Mouse (Mus musculus) embryonic facial prominence, embryonic 13.5 days (tissue): ENCODE data around the gene Hectd4. TPM values are rescaled to one million over a fixed set of nuclear protein-coding genes. Genes with fewer than 3 reads are reported as not detected.
A peak's percentile ranks its signal among the peaks of the same experiment; 100 is the strongest.
"Not testable (repeated sequence)": the region's sequence is repeated elsewhere in the genome, so short reads cannot be mapped to it uniquely, and the experiment has no call there.

Source experiments
- ATAC-seq: fragments of 200-750 bp; cut with Nextera tagmentation; 2 replicates; pipeline ENCODE4 v1.8.0; 2017; ENCODE audit warnings: low read depth; ENCODE audit not compliant: insufficient number of reproducible peaks, insufficient read depth, low FRiP score, low TSS enrichment
- H3K27ac ChIP-seq: fragments of 300-500 bp; sonication (generic); 2 replicates; pipeline ENCODE4 v1.5.1; 2015; ENCODE audit warnings: moderate library complexity, mild to moderate bottlenecking, inconsistent platforms
- H3K27me3 ChIP-seq: fragments of 300-500 bp; sonication (generic); 2 replicates; pipeline ENCODE4 v1.6.1; 2015; ENCODE audit warnings: mild to moderate bottlenecking, inconsistent platforms
- H3K36me3 ChIP-seq: fragments of 300-500 bp; sonication (generic); 2 replicates; pipeline ENCODE4 v1.6.1; 2015; ENCODE audit warnings: mild to moderate bottlenecking, inconsistent platforms
- H3K4me1 ChIP-seq: fragments of 300-500 bp; sonication (generic); 2 replicates; pipeline ENCODE4 v1.6.1; 2015; ENCODE audit warnings: inconsistent platforms
- H3K4me2 ChIP-seq: fragments of 300-500 bp; sonication (generic); 2 replicates; pipeline ENCODE4 v1.6.1; 2015; ENCODE audit warnings: moderate library complexity, mild to moderate bottlenecking, inconsistent platforms
- H3K4me3 ChIP-seq: fragments of 300-500 bp; sonication (generic); 2 replicates; pipeline ENCODE4 v1.5.1; 2015; ENCODE audit warnings: mild to moderate bottlenecking, inconsistent platforms
- H3K9ac ChIP-seq: fragments of 300-500 bp; sonication (generic); 2 replicates; pipeline ENCODE4 v1.6.1; 2015; ENCODE audit warnings: mild to moderate bottlenecking, inconsistent platforms
- H3K9me3 ChIP-seq: fragments of 300-500 bp; sonication (generic); 2 replicates; pipeline ENCODE4 v1.6.1; 2016; ENCODE audit warnings: inconsistent platforms
- WGBS: fragments of 180-500 bp; shearing (Covaris S2); methylation state at CpG from one replicate; pipeline ENCODE4 v1.1.7; 2015; ENCODE audit warnings: mixed read lengths; 5-methylcytosine and 5-hydroxymethylcytosine counted together
- polyA plus RNA-seq: library from polyadenylated mRNA; unstranded; fragments of >200 nt; fragmentation: Nextera tagmentation; extraction: Ambion mirVana; gene quantifications from 2 replicates; pipeline ENCODE4 v1.2.1, GENCODE M21; 2015

Gene Hectd4
- polyA plus RNA-seq, 1 experiment from 2014 or later, result 4.7 TPM

DNA sequence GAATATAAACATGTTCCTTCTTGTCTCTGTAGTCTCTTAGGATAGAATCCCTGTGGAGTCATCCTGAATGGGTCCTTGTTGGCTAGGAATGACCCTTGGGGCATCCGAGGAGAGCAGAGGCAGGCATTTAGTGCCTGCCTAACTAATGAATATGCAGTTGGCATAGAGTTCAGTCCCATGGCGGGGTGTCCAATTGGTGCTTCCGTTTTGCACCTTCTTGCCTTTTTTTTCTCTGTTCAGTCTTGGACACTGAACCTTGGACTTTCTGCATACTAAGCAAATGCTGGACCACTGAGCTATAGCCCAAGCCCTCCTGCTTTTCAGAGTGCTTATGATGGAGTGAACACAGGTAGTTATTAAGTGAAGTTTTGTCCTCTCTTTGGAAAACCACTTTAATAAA, 87.6 kb downstream of the Hectd4 start:
- peaks cover 93% of the 10 kb centered on the region for H3K36me3 ChIP-seq

DNA sequence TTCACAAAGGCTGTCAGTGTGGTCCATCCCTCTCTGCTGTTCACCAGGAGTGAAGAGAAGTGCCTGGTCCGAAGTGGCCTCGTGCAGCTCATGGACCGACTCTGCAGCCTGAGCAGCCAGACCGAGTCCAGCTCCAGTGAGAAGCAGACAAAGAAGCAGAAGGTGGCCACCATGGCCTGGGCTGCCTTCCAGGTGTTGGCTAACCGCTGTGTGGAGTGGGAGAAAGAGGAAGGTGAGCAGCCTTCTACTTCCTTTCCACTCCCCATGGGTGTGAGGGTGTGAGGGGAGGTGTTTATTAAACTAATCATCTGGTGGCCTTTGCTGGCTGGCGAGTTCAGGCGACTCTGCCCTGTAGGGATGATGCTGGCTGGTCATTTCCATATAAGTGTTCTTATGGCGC, 91.6 kb downstream of the Hectd4 start:
- no peaks in the 10 kb centered on the region for H3K4me1 ChIP-seq
- no peak overlapping the region for H3K4me3 ChIP-seq
- no peak overlapping the region for H3K27ac ChIP-seq
- no peak overlapping the region for H3K9ac ChIP-seq
- peaks cover 96% of the 10 kb centered on the region for H3K36me3 ChIP-seq
- H3K27me3 ChIP-seq, result no peaks in the 10 kb centered on the region
- no peak for ATAC-seq
- no peaks in the 10 kb centered on the region for H3K9me3 ChIP-seq
- no peak overlapping the region for H3K4me2 ChIP-seq
- 94% methylated on average over 8 of the region's 8 CpGs for WGBS

More for the DNA sequence above, 87.6 kb downstream of the Hectd4 start:
- Histone ChIP-seq H3K27me3 (no peaks in the 10 kb centered on the region), H3K9me3 (no peaks in the 10 kb centered on the region), H3K27ac (no peak overlapping the region), H3K9ac (no peak overlapping the region), H3K4me2 (no peak overlapping the region), H3K4me3 (no peak overlapping the region), H3K4me1 (no peaks in the 10 kb centered on the region)
- WGBS, result 42% methylated on average over 3 of the region's 3 CpGs
- ATAC-seq, result no peak

DNA sequence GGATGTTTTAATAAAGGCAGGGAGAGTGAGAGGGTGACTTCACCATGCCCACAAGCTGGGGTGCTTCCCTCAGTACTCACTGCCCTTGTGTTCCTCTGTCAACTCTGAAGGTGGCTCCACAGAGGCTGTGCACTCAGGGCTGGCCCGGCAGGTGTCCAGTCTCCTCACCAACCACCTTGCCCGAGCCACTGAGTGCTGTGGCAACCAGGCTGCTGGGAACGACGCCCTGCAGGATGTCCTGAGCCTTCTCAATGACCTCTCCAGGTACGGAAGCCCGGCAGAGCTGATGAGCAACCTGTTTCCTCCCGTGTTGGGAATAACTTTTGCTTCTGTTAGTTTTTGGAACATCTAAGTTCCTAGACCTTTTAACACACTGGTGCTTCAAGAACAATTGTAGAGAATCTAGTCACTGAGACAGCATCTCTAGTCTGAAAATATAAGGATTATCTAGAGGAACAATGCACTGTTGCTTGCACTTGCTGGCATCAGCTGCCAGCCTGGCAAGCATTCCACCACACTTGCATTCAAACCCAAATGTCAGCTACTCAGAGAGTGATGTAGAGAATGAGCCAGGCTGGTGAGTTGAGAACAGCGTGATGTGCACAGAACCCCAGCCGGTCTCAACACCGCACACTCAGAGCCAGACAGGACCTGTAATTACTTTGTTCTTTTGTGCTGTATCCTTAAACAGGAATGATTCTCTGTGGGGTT, 93.9 kb downstream of the Hectd4 start:
- Histone ChIP-seq H3K4me1 (no peaks in the 10 kb centered on the region), H3K9me3 (no peaks in the 10 kb centered on the region), H3K36me3 (peaks cover 95% of the 10 kb centered on the region), H3K9ac (no peak overlapping the region), H3K4me2 (no peak overlapping the region), H3K27ac (no peak overlapping the region), H3K4me3 (no peak overlapping the region), H3K27me3 (no peaks in the 10 kb centered on the region)
- 89% methylated on average over 10 of the region's 10 CpGs for WGBS
- no peak for ATAC-seq

DNA sequence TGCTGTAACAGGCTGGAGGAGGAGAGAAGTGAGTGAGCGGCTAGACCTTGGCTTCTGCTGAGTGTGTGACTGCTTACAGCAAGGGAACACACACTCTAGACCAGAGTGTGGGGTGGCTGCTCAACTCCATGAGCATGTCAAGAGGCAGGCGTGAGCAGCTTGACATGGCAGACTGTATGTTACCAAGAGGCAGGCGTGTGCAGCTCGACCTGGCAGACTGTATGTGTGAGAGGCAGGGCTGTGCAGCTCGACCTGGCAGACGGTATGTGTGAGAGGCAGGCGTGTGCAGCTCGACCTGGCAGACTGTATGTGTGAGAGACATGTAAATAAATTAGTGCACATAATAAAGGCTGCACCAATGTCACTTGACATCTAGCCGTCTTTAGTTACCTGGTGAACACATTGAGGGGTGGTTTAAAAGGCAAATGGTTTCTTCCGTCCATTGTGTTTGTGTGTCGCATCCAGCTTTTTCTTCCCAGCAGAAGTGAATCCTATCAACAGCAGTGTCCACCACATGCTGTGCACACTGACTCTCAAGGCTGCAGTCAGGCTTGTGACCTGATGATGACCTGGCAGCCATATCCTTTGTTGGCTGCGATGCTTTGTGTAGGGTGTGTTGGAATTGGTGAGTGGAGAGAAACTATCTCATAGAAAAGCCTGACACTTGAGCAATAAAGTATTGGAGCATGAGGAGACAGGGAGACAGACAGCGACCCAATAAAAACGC, 106.2 kb downstream of the Hectd4 start:
- H3K9ac ChIP-seq, result no peak overlapping the region
- peaks cover 89% of the 10 kb centered on the region for H3K36me3 ChIP-seq
- H3K4me2 ChIP-seq, result no peak overlapping the region
- no peak overlapping the region for H3K4me3 ChIP-seq
- ATAC-seq, result no peak
- no peaks in the 10 kb centered on the region for H3K4me1 ChIP-seq
- 91% methylated on average over 14 of the region's 14 CpGs for WGBS
- no peaks in the 10 kb centered on the region for H3K27me3 ChIP-seq
- H3K27ac ChIP-seq, result no peak overlapping the region
- H3K9me3 ChIP-seq, result no peaks in the 10 kb centered on the region

DNA sequence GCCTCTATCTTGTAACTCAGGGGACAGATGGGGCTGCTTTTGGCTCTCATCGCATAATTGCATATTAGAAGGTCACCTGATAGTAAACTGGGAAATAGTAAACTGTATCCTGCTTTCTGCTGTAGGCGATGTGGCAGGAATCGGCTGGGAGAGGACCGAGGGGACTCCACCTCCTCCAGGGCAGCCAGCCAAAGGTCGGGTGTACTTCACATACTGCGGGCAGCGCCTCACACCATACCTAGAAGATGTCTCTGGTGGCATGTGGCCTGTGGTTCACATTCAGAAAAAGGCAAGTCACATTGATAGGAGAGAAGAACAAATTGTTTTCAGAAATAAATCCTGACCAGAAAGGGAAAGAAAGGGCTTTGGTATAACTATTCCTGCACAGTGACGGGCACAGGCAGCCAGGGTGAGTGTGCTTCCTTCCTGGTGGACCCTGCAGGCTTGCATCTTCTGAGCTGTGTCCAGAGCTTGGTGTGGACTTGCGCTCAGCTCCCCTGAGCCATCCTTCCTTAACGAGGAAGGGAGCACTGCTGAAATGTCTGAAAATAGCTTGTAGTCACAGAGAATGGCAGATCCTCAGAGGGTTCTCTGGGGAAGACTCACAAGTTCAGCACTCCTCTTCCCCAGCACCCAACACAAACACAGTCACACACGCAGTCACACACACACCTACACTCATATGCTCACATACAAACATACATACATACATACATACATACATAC, 109.5 kb downstream of the Hectd4 start:
- Histone ChIP-seq H3K4me1 (no peaks in the 10 kb centered on the region), H3K9me3 (no peaks in the 10 kb centered on the region), H3K4me2 (peak overlapping the region; percentile 49), H3K36me3 (peaks cover 89% of the 10 kb centered on the region), H3K9ac (peak overlapping the region; percentile 55; the same call in 1 of the 2 replicates), H3K27ac (peak overlapping the region; percentile 64), H3K27me3 (no peaks in the 10 kb centered on the region), H3K4me3 (peak overlapping the region; percentile 30)
- ATAC-seq, result no peak
- 83% methylated on average over 11 of the region's 11 CpGs for WGBS

DNA sequence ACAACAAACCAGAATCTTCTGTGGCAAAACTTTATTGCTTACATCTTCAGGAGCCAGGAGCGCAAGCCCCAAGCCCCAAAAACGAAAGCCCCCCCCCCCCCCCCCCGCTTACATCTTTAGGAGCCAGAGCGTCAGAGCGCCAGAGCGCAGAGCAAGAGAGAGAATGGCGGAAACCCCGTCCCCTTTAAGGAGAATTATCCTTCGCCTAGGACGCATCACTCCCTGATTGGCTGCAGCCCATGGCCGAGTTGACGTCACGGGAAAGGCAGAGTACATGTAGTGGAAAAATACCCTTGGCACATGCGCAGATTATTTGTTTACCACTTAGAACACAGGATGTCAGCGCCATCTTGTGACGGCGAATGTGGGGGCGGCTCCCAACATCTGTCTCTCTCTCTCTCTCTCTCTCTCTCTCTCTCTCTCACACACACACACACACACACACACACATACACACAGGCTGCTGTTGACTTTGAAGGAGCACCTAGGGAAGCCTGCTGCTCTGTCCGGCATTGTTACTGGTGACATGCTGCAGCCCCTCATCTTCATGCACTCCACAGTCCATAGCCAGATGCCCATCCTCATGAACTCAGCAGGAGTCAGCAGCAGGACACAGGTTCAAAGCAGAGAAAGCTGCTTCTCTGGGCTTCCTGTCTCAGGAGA, 110.3 kb downstream of the Hectd4 start:
- H3K4me1 ChIP-seq, H3K9ac ChIP-seq, H3K9me3 ChIP-seq, H3K27me3 ChIP-seq, ATAC-seq: not testable (repeated sequence)
- Histone ChIP-seq H3K4me2 (peak overlapping the region; percentile 49; the same call in 1 of the 2 replicates), H3K27ac (peak overlapping the region; percentile 58), H3K36me3 (peaks cover 89% of the 10 kb centered on the region), H3K4me3 (peak overlapping the region; percentile 30)
- 68% methylated on average over 15 of the region's 19 CpGs for WGBS

DNA sequence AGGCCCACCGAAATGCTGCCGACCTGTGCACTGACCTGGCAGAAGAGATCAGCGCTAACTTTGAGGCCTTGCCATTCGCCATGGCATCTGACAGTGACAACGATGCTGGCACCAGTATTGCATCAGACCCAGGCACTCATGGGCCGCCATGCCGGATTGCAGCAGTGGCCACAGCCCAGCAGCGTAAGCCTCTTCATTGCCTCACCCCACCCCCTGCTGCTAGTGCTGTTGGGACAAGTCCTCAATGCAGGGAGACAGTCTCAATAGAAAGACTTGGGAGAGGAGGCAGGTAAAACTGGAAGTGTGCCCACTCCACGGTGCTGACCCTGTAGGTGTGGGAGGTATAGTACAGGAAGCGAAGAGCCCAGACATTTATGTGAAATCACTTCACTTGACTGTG, 111.7 kb downstream of the Hectd4 start:
- H3K27ac ChIP-seq, result no peak overlapping the region
- no peak overlapping the region for H3K9ac ChIP-seq
- no peaks in the 10 kb centered on the region for H3K9me3 ChIP-seq
- H3K36me3 ChIP-seq, result peaks cover 89% of the 10 kb centered on the region
- H3K27me3 ChIP-seq, result no peaks in the 10 kb centered on the region
- WGBS, result 98% methylated on average over 10 of the region's 10 CpGs
- H3K4me2 ChIP-seq, result no peak overlapping the region
- ATAC-seq, result no peak
- no peak overlapping the region for H3K4me3 ChIP-seq
- no peaks in the 10 kb centered on the region for H3K4me1 ChIP-seq

DNA sequence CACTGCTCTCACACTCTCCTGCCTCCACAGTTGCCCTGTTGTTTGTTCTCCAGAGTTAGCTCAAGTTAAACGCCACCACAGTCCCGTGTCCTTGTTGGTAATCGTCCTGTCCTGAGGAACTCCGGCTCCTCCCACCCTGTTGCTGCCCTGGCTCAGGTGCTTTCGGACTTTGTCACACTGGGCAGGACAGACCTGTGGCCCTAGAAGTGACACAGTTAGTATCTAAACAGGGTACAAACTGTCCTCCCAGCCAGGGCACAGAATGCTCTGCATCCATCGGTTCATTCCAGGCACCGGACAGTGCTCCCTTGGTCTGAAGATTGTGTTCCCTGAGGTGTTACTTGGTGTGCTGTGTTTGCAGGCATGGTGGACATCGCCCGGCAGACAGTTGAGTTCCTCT, 114.0 kb downstream of the Hectd4 start:
- WGBS, result 92% methylated on average over 9 of the region's 9 CpGs
- no peaks in the 10 kb centered on the region for H3K9me3 ChIP-seq
- ATAC-seq, result no peak
- no peak overlapping the region for H3K4me2 ChIP-seq
- no peak overlapping the region for H3K9ac ChIP-seq
- no peak overlapping the region for H3K27ac ChIP-seq
- H3K27me3 ChIP-seq, result no peaks in the 10 kb centered on the region
- no peak overlapping the region for H3K4me3 ChIP-seq
- H3K4me1 ChIP-seq, result no peaks in the 10 kb centered on the region
- H3K36me3 ChIP-seq, result peaks cover 92% of the 10 kb centered on the region

DNA sequence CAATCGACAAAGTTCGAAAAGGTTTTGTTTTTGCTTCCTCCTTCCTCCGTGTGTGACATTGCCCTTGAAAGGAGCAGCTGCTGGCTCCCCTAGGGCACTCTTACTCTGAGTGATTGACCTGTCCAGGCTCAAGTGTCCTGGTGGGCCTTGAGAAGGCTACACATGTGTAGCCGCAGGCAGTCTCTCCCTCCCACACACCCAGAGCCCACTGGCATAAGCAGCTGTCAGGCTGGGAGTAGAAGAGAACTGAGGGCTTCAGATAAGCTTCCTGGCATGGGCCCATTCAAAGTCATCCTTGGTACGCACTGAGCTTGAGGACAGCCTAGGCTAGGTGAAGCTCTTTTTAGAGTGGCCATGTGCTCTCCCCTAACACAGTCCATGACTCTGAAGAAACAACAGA, 114.4 kb downstream of the Hectd4 start:
- no peak overlapping the region for H3K4me2 ChIP-seq
- no peak for ATAC-seq
- H3K27me3 ChIP-seq, result no peaks in the 10 kb centered on the region
- H3K27ac ChIP-seq, result no peak overlapping the region
- H3K9ac ChIP-seq, result no peak overlapping the region
- H3K9me3 ChIP-seq, result no peaks in the 10 kb centered on the region
- 92% methylated on average over 5 of the region's 5 CpGs for WGBS
- H3K4me1 ChIP-seq, result no peaks in the 10 kb centered on the region
- H3K4me3 ChIP-seq, result no peak overlapping the region
- peaks cover 92% of the 10 kb centered on the region for H3K36me3 ChIP-seq

DNA sequence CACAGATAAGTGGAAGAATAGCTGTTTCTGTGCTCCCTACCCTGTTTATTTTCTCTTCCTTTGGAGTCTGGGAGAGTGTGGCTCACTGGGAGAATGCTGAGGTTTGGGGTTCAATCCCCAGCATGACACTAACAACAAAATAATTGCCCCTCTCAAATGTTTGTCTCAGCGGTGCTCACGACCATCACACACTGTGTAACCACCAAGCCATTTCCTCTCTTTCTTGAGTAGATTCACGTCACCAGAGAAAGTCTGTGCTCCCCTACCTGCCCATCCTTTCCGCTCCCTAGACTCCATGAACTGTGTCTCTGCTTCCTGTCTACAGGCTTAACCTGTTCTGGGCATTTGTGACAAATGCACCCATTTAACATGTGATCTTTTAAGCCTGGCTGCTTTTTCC, 115.4 kb downstream of the Hectd4 start:
- Histone ChIP-seq H3K36me3 (peaks cover 97% of the 10 kb centered on the region), H3K4me2 (no peak overlapping the region), H3K9me3 (no peaks in the 10 kb centered on the region), H3K4me3 (no peak overlapping the region), H3K4me1 (0 out of 2 replicates have a peak, but pooled peaks cover under 1% of the 10 kb centered on the region), H3K27ac (no peak overlapping the region), H3K27me3 (no peaks in the 10 kb centered on the region), H3K9ac (no peak overlapping the region)
- WGBS, result 80% methylated on average over 4 of the region's 4 CpGs
- ATAC-seq, result no peak

DNA sequence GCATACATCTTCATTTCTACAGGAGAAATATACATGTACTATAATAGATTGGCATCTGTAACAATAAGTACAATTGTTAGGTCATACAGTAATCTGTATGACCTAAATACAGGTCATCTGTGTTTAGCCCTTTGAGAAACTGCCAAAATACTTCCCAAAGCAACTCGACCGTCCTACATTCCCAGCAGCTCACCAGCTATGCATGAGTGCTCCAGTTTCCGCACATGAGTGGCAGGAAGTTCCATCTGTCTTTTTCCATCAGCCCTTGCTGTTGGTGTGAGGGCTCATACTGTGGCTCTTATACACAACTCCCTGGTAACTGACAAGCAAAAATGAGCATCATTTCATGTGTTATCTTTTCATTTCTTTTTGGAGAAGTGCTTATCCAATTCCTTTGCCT, 116.0 kb downstream of the Hectd4 start:
- no peak for ATAC-seq
- no peak overlapping the region for H3K27ac ChIP-seq
- no peaks in the 10 kb centered on the region for H3K9me3 ChIP-seq
- WGBS, result 76% methylated on average over 3 of the region's 3 CpGs
- no peak overlapping the region for H3K4me3 ChIP-seq
- peaks cover 6% of the 10 kb centered on the region for H3K4me1 ChIP-seq
- H3K36me3 ChIP-seq, result peaks cover 96% of the 10 kb centered on the region
- H3K4me2 ChIP-seq, result no peak overlapping the region
- H3K27me3 ChIP-seq, result no peaks in the 10 kb centered on the region
- H3K9ac ChIP-seq, result no peak overlapping the region
